Mouse (Mus musculus) liver, postnatal 0 days (tissue): ENCODE measurements at regions not wholly inside any gene's neighbourhood (a gene's known extent, or its start where the extent isn't known, plus 50 kb on each side); places are given as distances from the start of the nearest gene placed in this dataset.

ENCODE experiments used
- CTCF ChIP-seq: sonication (generic); IDR thresholded peaks from 2 replicates; pipeline ENCODE4 v1.5.1; 2016; ENCODE audit warnings: antibody characterized with exemption, low read depth
- EP300 ChIP-seq: IDR thresholded peaks from 2 replicates; pipeline ENCODE4 v1.6.1; 2016; ENCODE audit warnings: antibody characterized with exemption, low read depth, mild to moderate bottlenecking

DNA sequence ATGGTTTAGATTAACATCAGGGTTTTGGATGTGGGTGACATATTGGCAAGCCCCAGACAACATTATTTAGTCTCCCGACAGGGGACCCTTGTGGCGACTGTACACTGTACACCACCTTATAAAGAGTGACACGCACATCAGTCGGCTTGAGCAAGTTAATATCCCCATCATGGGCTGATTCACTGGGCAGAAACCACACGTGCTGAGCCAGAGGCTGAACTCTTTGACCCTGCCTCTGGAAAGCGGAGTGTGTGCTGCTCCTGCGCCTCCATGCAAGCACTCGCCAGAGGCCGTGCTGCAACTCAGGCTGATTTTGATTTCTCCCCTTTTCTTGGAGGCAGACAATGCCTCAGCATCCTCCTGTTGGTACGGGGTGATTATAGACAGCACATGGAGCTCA, 125.2 kb upstream of the Msx2 start:
- no peak for TF ChIP-seq CTCF
- no peak for TF ChIP-seq EP300
